Mouse (Mus musculus) liver, embryonic 14.5 days (tissue): ENCODE measurements at regions not wholly inside any gene's neighbourhood (a gene's known extent, or its start where the extent isn't known, plus 50 kb on each side); places are given as distances from the start of the nearest gene placed in this dataset.

Source experiments
- CTCF ChIP-seq: IDR thresholded peaks from 2 replicates; pipeline ENCODE4 v1.5.1; 2016; ENCODE audit warnings: antibody characterized with exemption, low read depth, control low read depth
- EP300 ChIP-seq: IDR thresholded peaks from 2 replicates; pipeline ENCODE4 v1.6.1; 2016; ENCODE audit warnings: antibody characterized with exemption, low read depth

DNA sequence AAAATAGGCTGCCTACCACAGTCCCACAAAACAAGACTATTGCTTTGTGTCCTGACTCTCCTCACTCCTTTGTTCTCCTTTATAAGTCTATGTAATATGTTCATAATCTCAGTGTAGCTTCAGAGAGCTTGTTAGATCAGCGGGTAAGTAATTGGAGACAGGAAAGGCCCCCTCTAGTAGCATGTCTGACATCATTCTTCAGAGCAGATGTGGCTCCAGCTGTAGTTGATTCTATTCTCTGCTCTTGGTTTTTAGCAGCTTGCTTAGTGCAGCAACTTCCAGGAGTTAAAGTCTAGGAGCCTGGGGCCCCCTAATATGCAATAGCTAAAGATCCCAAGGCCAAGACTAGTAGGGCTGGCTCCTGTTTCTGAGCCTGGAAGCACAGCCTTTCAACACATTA is 101.0 kb upstream of the Fggy start:
- TF ChIP-seq EP300 (no peak), CTCF (no peak)
